Mouse (Mus musculus) adrenal gland (tissue): Measurements from ENCODE around the gene Mcpt8.

ENCODE experiments used
- microRNA-seq, 2 experiments: library from miRNA; unstranded; fragments of <30 nt; microRNA quantifications; one replicate each; pipeline ENCODE4; 2019

Gene Mcpt8

Small RNA genes within 50 kb of the gene (microRNA-seq; reads per million reads assigned to microRNA genes)
- 0 reads per million in 2 experiments for gene Mir6949
